Mouse (Mus musculus) induced T-regulatory cell, adult 2 months (primary cell): ENCODE measurements around the gene Tbc1d1.

Source experiments
- DNase-seq: peaks from one replicate; pipeline ENCODE4 v3.0.0-alpha.2; 2012; ENCODE audit warnings: low read depth

Tbc1d1 gene

DNA sequence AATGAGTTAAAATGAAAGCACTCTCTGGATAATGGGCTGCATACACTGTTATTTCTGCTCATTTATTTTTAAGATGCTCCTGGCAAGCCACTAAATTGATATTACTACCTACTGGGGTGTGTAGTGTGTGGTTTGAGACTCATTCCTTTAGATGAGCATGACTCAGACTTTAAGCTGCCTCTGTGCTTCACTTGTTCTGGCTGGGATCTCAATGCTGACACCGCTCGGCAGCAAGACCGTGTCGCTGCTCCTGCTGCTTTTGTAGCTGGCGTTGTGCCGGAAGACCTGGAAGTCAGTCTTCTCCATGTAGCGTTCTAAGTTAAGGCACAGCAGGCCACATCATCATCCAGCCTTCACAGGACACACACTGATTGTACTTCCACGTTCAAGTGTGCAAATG lies 124.1 kb downstream of the Tbc1d1 start:
- no peak for DNase-seq

DNA sequence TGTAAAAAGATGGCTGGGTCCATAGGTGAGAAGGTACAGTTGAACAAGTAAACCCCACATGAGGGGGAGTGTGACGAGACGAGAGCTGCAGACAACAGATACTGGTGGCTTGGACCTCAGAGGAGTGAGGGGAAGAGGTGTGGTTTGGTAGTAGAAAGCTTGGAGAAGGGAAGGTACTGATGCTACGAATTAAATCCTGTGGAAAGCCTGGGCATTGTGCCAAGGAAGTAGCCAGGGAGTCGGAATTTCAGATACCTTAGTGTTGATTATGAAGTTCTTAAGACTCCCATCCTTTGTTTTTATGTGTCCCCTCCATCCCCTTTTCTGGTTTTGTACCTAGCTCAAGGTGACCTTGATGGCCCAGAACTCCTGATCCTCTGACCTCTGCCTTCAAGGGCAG lies 124.5 kb downstream of the Tbc1d1 start:
- no peak for DNase-seq

DNA sequence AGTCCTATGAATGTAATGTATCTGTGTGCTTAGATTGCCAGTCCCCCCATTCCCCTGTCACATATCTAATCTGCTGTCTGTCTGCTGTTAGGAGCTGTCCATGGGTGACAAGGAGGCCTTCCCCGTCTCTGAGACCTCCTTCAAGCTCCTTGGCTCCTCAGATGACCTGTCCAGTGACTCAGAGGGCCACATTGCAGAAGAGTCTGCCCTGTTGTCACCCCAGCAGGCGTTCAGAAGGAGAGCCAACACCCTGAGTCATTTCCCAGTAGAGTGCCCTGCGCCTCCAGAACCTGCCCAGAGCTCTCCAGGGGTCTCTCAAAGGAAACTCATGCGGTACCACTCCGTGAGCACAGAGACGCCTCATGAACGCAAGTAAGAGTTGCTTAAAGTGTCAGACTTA lies 125.6 kb downstream of the Tbc1d1 start:
- no peak for DNase-seq

DNA sequence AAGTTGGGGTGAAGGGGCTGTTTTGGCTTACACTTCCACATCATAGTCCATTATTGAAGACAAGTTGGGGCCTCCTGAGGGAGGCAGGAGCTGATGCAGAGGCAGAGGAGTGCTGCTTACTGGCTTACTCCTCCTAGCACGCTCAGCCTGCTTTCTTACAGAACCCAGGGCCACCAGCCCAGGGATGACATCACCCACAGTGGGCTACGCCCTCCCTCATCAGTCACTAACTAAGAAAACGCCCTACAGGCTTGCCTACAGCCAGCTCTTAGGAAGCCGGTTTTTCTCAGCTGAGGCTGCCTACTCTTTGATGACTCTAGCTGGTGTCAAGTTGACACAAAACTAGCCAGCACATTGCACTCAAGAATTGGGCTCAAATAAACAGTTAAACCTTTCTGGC lies 126.5 kb downstream of the Tbc1d1 start:
- DNase-seq = no peak

DNA sequence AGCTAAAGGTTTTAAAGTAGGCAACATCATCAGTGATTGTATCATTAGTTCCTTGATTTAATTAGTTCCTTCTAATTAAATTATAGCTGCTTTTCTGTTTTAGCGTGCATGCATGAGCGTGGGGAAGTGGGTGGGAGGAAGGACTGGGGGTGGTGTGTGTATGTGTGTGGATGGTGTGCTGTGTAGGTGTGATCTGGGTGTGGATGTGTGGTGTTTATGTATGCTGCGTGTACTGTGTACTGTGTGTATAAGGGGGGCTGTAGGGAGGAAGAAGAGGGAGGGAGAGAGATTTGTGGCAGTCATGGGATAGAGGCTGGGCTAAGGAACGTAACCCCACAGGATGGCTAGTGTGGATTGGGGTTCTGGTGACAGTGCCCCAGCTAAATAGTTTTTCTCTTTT lies 129.2 kb downstream of the Tbc1d1 start:
- DNase-seq = no peak

DNA sequence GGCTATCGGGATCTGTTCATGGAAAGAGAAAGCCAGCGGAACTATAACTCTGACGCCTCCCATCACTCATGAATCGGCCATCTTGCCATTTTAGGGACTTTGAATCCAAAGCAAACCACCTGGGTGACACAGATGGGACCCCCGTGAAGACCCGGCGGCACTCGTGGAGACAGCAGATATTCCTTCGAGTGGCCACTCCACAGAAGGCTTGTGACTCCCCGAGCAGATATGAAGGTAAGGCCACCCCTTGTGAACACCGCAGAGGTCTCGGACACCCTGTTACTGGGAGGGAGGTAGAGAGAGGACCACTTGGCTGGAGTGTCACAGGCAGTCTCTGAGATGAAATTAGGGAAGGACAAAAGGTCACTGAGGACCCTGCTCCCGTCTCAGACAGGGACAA lies 129.7 kb downstream of the Tbc1d1 start:
- no peak for DNase-seq

DNA sequence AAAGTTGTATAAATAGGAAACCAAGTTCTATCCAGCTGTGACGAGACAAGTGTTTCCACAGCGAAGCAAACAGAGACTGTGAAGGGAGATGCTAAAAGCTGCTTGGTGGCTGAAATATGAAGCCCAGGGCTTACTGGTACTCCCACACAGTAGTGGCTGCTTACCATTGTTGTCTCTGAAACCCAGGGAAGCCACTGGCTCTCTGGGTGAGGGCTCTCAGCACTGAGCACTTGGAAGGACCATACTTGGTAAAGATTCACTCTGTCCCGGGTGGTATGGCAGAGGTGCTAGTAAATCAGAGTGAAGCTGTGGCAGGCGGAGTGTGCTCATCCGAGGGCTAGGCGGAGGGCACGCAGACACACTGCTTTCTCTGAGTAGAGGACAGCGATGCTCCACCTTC lies 131.2 kb downstream of the Tbc1d1 start:
- DNase-seq = no peak

DNA sequence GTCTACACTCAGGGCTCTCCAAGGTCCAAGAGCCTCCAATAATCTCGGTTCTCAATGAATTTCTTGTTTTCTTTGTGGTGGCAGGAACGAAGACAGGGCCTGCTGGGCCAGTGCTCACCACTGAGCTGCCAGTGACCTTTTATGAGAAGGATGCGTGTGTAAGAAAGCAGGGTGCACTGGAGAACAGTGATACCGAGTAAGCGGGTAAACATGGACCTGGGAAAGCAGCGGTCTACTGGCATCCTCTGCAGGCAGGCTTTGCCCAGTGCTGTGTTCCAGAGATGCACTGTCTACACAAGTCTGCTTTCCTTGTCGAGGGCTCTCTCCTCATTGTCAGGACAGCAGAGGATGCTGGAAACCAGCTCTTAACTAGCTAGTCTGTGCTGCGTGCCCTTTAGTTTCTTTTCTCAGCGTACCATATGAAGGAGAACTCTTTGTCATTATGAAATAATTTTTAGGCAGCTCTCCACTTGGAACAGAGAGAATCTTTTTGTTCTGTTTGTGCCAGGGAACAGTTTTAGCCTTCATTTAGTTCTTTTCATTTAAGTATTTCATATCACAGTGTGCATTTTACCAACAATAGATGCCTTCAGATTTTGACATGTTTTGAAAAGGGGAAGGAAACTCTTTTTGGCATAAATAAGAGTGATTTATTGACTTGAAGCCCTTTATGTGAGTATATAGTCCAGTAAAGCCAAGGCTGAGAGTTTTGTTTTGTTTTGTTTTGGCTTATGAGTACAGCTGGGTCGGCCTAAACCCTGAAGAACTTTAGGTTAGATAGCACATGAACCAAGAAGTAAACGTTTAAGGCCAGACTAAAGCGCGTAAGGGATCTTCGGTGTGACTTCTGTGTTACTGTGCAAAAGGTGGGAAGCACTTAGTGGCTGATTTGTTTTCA lies 132.2 kb downstream of the Tbc1d1 start:
- no peak for DNase-seq

DNA sequence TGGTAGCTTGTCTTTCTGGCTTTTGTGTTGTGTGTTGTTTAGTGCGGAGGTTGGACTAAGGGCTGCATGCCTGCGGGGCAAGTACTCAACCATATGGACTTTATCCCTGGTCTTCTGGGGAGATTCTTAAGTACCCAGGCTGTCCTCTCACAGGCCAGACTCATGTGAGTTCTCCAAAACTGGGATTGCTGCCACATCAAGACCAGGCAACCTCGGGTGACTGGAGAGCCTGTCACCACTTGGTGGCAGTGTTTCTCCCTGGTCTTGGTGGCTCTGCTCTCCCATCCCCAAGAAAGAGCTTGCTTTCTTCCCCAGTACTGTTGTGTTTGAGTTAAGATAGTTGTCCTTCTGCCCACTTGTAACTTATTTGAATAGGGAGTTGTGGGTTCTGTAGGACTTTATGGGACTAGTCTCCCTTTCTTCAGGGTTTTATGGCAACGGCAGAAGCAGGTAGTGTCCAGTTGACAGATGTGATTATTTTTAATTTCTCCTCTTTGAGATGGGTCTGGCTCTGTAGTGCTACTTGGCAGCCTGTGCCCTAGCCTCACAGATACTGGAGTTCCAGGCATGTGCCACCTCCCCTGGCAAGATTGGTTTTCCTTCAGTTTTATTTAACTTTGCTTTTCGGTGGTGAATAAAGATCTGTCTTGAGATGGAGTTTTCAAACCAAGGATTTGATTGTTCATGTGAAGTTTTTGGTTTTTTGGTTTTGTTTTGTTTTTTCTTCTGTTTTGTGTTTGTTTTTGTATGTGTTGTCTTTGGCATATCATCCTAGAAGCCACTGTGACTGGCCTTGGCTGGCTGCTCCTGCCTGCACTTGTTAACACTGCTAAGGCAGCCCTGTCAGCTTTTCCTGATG lies 133.3 kb downstream of the Tbc1d1 start:
- DNase-seq = peak; percentile 71

DNA sequence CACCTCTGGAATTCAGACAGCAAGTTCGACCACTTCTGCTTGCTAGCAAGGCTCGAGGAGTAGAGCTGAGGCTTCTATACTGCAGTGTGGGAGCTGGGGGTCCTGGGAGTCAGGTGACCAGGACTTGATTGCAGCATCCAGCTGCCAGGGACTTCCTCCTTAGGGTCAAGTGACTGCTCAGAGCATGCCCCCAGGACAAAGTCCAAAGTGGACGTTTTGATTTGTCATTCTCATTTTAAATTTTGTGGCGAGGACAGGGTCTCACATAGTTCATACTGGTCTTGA lies 133.9 kb downstream of the Tbc1d1 start:
- DNase-seq = no peak

DNA sequence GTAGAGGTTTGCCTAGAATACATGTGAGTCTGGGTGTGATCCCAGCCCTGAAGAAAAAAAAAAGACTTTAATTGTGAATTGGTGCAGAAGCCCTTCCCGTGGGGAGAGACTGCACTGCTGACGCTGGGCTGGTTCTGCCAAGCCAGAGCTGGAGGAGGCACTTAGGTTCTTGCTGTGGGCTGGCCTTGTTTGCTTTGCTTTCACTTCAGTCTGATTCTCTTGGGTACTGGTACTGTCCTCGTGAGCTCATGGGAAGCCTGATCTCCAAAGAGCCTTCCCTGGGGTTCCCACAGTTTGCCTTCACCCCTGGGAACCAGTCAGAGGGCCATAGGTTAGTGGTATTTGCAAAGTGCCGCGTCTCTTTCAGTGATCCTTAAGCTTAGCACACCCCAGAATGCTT lies 135.6 kb downstream of the Tbc1d1 start:
- DNase-seq = no peak

DNA sequence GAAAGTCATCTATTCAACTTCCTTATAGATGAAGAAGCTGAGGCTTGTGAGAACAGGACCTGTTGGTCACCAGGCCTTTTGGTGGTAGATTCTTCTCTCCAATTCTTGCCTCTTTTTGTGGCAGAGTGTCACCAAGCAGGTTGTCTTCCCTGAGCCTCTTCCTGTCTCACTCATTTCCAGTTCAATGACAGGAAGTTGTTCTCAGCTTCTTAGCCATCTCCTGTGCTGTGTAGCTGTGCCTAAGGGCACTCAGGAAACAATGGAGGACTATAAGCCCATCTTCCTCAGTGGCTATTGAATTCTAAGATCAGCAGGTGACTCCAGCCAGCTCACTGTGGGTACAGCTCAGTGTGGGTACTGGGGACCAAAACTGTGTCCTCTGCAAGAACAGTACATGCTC lies 139.5 kb downstream of the Tbc1d1 start:
- peak; percentile 32 for DNase-seq

DNA sequence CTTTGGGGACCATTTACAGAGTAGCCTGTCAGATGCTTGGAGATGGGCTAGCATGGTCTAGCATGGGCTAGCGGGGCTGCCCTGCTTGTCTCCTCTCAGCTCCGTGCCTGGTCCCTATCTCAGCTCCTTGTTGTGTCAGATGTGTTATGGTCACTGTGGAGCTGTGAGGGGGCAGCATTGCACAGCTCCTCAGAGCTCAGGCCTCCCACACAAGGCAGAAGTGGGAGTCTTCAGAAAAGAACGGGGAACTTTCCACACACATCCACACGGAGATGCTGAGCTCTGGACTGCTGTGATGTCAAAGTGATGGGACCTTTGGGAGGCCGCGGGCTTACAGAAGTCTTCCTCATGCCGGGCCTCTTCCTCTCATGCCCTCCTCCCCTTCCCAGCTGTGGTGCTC lies 140.2 kb downstream of the Tbc1d1 start:
- no peak for DNase-seq

DNA sequence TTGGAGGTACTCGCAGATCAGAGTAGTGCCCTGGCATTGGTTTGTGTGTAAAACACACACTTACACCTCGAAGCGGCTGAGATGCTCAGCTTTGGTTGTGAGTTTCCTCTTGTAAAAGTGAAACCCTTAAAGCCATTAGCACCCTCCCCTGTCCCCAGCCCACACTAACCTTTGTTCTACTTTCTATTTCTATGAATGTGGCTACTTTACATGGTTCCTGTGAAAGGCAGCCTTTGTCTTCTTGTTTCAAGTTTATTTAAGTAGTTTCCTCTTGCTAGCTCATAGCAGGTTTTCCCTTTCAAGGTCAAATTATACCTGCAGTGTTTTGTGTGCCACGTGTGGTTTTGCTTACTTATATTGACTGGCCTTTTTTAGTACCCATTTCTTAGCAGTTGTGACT lies 141.0 kb downstream of the Tbc1d1 start:
- peak; percentile 69 for DNase-seq

DNA sequence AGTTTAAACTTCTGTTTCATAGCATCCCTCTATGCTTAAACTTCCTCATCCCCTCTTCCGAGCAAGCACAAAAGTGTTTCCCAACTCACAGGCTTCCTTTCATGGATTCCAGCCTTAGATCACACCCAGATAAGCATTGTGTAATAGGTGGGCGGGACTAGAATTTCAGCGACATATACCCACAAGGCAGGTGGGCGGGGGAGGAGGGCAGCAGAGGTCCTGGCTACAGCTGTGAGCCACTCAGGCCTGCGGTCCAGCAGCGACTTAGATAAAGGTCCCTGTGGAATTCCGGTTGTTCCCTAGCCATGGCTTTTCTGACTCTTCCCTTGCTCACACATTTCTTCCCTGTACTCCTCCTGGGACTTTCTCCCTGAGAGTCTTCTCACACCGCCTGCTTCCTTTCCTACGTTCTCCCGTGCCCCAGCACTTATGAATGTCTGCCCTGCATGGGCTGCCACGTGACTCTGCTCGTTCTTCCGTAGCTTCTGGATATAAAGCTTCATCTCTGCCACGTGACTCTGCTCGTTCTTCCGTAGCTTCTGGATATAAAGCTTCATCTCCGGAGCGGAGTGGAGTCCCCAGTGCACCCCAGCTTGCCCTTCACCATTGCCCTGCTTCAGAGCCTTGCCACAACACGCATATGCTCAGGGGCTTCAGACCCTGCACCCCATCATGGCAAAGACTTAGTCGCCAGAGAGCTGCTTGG lies 142.4 kb downstream of the Tbc1d1 start:
- DNase-seq = no peak

DNA sequence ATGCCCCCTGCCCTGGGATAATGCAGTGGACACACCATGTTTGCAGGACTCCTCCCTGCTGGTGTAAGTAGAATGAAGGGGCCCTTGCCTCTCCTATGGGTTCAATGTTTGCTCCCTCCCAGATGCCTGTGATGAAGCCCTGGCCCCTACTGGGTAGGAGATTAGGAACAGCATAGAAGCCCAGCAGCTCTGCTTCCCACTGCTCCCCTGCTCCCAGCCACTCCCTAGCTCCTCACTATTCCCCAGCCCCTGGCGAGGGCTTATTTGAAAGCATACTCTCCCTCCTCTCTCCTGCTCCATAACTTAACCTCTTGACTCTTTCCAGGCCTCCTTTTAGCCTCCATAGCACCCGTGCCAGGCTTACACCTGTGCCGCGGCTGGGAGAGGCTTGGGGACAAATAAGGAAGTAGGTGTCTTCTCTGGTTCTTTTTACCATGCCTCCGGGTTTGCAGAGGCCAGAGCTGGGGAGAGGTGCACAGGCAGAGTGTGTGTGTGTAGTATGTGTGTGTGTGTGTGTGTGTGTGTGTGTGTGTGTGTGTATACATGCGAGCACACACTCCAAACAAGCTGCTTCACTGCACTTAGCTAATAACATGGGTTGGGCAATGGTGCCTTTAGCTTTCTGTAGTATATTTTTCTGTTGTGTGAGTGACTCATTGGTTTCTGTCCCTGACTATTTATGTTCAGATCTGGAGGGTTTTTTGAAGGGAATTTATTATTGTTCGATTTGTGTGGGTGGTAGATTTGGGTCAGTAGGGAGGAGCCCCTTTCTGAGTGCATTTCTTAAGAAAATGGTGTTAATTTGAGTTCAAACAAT lies 143.6 kb downstream of the Tbc1d1 start:
- DNase-seq = no peak

DNA sequence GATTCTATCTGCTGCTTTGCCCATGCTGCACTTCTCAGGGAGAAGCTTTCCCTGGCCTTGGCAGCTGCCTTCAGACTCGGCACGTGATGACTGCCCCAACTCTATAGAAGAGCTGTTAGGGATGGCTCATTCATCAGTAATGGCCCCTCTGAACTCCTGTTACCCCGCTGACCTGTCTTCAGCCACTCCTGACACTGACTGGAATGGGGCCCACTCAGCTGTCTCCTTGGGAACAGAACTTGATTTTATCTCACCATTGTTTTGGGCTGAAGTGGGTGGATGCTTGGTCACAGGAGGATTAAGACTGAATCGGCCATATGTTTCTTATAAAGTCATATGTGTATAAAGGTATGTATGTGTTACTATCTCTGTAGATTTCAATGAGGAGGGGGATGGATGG lies 145.1 kb downstream of the Tbc1d1 start:
- DNase-seq = no peak

DNA sequence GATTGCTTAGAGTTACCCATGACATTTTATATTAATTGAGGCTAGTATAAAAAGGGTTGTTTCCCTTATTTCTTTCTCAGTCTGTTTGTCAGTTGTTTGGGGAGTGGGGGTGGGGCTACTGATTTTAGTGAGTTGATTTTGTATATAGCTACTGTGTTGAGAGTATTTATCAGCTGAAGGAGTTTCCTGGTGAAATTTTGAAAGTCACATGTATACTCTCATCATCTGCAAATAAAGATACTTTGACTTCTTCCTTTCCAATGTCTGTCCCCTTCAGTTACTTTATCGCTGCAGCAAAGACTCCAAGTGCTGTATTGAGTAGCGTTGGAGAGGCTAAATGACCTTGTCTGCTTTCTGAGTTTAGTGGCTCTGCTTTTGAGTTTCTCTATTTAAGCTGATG lies 151.2 kb downstream of the Tbc1d1 start:
- DNase-seq = no peak

DNA sequence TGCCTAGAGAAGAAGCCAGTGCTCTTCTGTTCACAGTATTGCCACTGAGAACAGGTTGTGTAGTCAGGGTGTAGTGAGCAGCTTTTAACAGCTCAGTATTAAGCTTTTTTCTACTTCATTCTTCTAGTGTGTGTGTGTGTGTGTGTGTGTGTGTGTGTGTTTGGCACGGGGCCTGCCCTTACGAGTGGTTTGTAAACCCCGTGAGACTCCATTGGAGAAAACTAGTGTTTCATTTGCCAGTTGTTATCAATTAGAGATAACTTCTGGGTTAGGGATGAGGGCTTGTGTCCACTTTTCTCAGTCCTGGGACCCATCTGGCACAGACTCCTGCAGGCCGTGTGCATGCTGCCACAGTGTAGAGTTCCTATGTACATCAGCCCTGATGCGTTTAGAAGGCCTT lies 156.2 kb downstream of the Tbc1d1 start:
- no peak for DNase-seq

DNA sequence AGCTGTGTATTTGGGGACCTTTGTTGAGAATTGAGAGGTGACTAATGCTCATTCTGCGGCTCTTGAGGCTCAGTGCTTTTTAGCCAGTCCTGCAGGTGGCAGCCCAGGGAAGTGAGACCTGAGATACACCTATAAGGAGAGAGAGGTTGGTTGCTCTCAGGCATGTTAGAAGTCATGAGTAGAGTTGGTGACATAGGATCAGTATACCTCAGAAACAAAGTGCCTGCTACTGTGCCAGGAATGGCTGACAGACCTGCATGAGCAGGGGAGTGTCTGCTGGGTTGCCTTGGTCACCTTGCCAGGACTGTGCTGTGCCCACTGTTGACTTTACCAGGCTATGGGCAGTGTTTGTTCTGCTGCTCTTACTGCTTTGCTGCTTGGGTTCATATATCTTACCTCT lies 157.4 kb downstream of the Tbc1d1 start:
- no peak for DNase-seq

DNA sequence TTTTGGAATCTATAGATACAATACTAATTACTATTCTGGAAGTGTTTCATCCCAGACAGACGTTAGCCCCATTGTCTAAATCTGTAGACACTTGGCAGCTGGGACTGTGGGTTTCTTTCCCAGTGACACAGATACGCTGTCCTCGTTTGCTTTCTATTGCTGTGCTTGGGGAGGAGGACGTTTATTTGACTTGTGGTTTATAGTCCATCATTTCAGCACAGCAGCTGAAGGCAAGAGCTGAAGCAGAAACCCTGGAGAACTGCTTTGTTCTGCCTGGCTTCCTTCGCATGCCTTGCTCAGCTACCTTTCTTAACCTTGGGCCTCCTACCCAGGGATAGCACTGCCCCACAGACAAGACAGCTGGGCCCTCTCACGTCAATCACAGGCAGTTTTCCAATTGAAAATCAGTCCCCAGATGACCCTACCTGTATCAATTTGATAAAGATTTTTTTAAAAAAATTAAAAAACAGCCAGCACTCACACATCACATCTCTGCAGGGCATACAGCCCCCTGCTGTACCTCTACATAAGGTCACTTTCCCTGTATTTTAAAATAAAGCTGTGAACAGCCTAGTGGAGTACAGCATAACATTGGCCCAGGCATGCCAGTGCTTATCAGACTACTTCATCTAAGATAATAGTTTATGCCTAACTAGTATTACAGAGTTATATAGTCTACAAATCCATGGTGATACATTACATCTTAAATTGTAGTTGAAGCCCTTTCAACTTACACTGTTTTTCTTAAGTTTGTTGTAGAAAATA lies 158.4 kb downstream of the Tbc1d1 start:
- DNase-seq = no peak
